Mouse (Mus musculus): ENCODE data around the gene Glra3. TPM values are rescaled to one million over a fixed set of nuclear protein-coding genes. Genes with fewer than 3 reads are reported as not detected.

Gene Glra3
- not detected in 2 replicates for polyA plus RNA-seq (2012; ENCODE audit: low replicate concordance)

DNA sequence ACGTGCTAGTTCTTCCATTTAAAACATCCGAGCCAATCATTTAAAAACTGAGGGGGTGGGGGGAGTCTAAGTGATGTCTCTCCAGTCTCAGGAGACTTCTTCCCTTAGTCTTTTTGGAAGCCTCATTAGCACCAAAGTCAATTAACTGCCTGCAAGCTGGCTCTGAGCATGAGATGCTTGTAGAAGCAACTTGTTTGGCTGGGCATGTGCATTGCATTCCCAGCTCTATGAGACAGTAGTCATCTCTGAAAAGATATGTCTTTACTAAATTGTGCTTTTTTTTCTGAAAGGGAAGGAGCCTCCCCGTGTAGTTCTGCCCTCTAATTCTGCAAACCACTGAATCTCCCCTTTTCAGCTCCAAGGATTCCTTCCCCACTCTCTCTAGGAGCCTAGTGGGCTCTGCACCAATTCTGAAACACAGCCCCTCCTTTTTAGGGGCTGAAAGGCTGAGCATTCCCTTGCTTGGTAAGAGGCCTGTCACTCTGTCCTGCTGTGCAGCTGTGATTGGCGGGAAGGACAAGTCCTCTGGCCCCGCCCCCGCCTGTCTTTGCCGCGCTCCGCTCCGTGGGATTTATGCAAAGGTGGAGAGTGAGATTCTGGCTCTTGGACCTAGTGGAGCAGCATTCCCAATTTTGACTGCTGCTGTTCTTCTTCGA is at the start of gene Glra3:
TSS of gene Glra3 (plus strand) at position 591 of the 656 bp plus-strand sequence.

DNA sequence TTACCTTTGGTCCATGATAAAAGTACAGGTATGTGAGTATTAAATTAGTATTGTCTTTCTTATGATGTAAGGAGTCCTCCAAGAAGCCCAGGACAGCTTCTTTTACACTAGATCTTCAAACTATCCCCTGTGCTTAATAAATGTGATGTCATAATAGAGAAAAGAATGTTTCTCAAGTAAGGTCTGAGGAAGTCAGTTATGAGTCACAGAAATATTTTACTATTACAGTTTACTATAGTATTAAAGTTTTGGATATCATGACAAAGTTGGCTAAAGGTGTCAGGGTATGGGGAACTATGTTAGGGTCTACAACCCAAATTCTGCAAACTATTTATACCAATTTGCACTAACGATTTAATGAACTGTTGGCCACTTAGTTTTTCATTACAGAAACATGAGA is 33.4 kb upstream of the Glra3 start, which contains the start of gene Adam29:
TSS of gene Adam29 (minus strand) at position 101 of the 400 bp plus-strand sequence.

Other genes starting within 250 kb of the Glra3 start
- not detected in 2 replicates for gene Adam29, start 33.5 kb upstream of the Glra3 start, polyA plus RNA-seq (2012; ENCODE audit: low replicate concordance)